In the genomic region with DNA sequence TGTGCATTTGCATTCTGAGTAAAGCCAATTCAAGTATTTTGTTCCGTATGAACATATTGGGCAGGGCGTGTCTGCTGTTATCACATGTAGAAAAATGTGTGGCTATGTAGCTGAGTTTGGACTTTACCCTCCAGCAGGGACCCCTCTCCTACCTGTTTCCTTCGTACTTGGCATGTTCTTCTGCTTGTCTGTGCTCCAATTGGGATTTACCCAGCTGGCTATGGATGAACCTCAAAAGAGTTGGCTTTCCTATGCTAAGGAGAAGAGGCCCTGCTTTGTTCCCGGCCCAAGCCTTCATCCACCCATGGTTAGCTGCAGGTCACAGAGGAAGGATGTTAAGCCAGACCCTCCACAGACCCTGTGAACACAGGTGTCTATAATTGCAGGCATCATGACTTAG, we compare ENCODE assay signal across 29 mouse cellular contexts. TPM values are rescaled to one million over a fixed set of nuclear protein-coding genes. Genes with fewer than 3 reads are reported as not detected.
A peak's percentile ranks its signal among the peaks of the same experiment; 100 is the strongest.
DNase-seq lines count a peak whose midpoint lies in the region; ATAC-seq and TF ChIP-seq lines count a peak whose summit lies in the region.
"Had no signal": no experiment of that assay in that cellular context is flagged by ENCODE, and none has a peak within 500 bp of the region (broad histone marks: within the 10 kb centered on the region; RNA-seq: fewer than 3 reads in every experiment).

No protein-coding gene starts in this region.

- no peak overlapping the region for H3K4me3 ChIP-seq in layer of hippocampus, adult 2 months
- H3K4me3 ChIP-seq in stomach, embryonic 16.5 days (replicated peaks; ENCODE audit: low read length): no peak overlapping the region
- no peak overlapping the region for H3K4me3 ChIP-seq in stomach, postnatal 0 days (ENCODE audit: low read depth, low read length)
- H3K4me3 ChIP-seq: embryonic facial prominence, embryonic 12.5 days; erythroblast, embryonic 14.5 days; forebrain, embryonic 12.5 days; forebrain, embryonic 15.5 days; heart, embryonic 10.5 days; heart, embryonic 13.5 days had no signal

- no peak overlapping the region for H3K4me2 ChIP-seq in stomach, embryonic 16.5 days (ENCODE audit: low read depth, low read length)
- no peak overlapping the region for H3K4me2 ChIP-seq in stomach, postnatal 0 days (replicated peaks; ENCODE audit: low read depth)
- H3K4me2 ChIP-seq: embryonic facial prominence, embryonic 12.5 days; forebrain, embryonic 12.5 days; forebrain, embryonic 15.5 days; heart, embryonic 13.5 days; hindbrain, embryonic 14.5 days had no signal

- peak overlapping the region; percentile 93 for H3K27ac ChIP-seq in layer of hippocampus, adult 2 months
- H3K27ac ChIP-seq in stomach, embryonic 16.5 days (ENCODE audit: low read length): peak overlapping the region; percentile 43
- H3K27ac ChIP-seq in stomach, postnatal 0 days (replicated peaks): no peak overlapping the region
- H3K27ac ChIP-seq: embryonic facial prominence, embryonic 12.5 days; forebrain, embryonic 12.5 days; forebrain, embryonic 15.5 days; heart, embryonic 10.5 days; heart, embryonic 13.5 days; hindbrain, embryonic 14.5 days had no signal

- H3K27me3 ChIP-seq in stomach, embryonic 16.5 days (ENCODE audit: control insufficient read depth, insufficient read depth, low read length): no peaks in the 10 kb centered on the region
- H3K27me3 ChIP-seq in stomach, postnatal 0 days (ENCODE audit: control insufficient read depth, insufficient read depth, low read length): no peaks in the 10 kb centered on the region
- H3K27me3 ChIP-seq: CH12.LX; embryonic facial prominence, embryonic 12.5 days; forebrain, embryonic 12.5 days; forebrain, embryonic 15.5 days; heart, embryonic 13.5 days; Patski had no signal

- no peaks in the 10 kb centered on the region for H3K9me3 ChIP-seq in stomach, embryonic 16.5 days (replicated peaks; ENCODE audit: control insufficient read depth, low read length)
- H3K9me3 ChIP-seq in stomach, postnatal 0 days (ENCODE audit: control insufficient read depth, low read length): no peaks in the 10 kb centered on the region
- H3K9me3 ChIP-seq: embryonic facial prominence, embryonic 12.5 days; forebrain, embryonic 12.5 days; forebrain, embryonic 15.5 days; G1E; heart, embryonic 10.5 days; heart, embryonic 13.5 days had no signal

- H3K36me3 ChIP-seq in stomach, embryonic 16.5 days (ENCODE audit: control insufficient read depth, insufficient read depth, low read length): no peaks in the 10 kb centered on the region
- H3K36me3 ChIP-seq in stomach, postnatal 0 days (ENCODE audit: control insufficient read depth, insufficient read depth, low read length): no peaks in the 10 kb centered on the region
- H3K36me3 ChIP-seq: embryonic facial prominence, embryonic 12.5 days; forebrain, embryonic 15.5 days; G1E; heart, embryonic 10.5 days; heart, embryonic 13.5 days had no signal

- no peak for ATAC-seq in stomach, embryonic 16.5 days (ENCODE audit: insufficient read depth, low FRiP score)
- no peak for ATAC-seq in stomach, postnatal 0 days (ENCODE audit: low FRiP score, low TSS enrichment)
- ATAC-seq: forebrain, embryonic 15.5 days; hindbrain, postnatal 0 days; inflammation-experienced regulatory T-cells, adult 6 months; Patski had no signal

- H3K4me1 ChIP-seq in stomach, embryonic 16.5 days (ENCODE audit: control insufficient read depth, insufficient read depth, low read length): no peaks in the 10 kb centered on the region
- H3K4me1 ChIP-seq in stomach, postnatal 0 days (replicated peaks; ENCODE audit: control insufficient read depth, insufficient read depth): no peaks in the 10 kb centered on the region
- H3K4me1 ChIP-seq: embryonic facial prominence, embryonic 12.5 days; forebrain, embryonic 12.5 days; heart, embryonic 10.5 days had no signal

- TF ChIP-seq EP300 in stomach, postnatal 0 days (optimal IDR thresholded peaks at IDR 0.05): no peak

- WGBS in stomach, embryonic 16.5 days: 70% methylated on average over 4 of the region's 4 CpGs
- 59% methylated on average over 4 of the region's 4 CpGs for WGBS in stomach, postnatal 0 days

- H3K9ac ChIP-seq in stomach, embryonic 16.5 days (ENCODE audit: low read length): no peak overlapping the region
- H3K9ac ChIP-seq in stomach, postnatal 0 days (ENCODE audit: low read length): no peak overlapping the region
- H3K9ac ChIP-seq: embryonic facial prominence, embryonic 12.5 days; forebrain, embryonic 12.5 days; forebrain, embryonic 15.5 days; heart, embryonic 13.5 days; hindbrain, embryonic 14.5 days had no signal

- no peak for TF ChIP-seq CTCF in layer of hippocampus, adult 2 months (conservative IDR thresholded peaks at IDR 0.05)
- no peak for TF ChIP-seq CTCF in stomach, postnatal 0 days (IDR thresholded peaks at IDR 0.05; ENCODE audit: low read depth)

- peak; percentile 60 to 71 for DNase-seq in cerebellum, postnatal 14 days
- DNase-seq in cerebellum, postnatal 36 days: no peak
- DNase-seq in heart, adult 11 months: peak; percentile 44
- no peak for DNase-seq in heart, adult 9 months (ENCODE audit: low spot score in 2 of 2)
- DNase-seq in layer of hippocampus, adult 2 months (ENCODE audit: low spot score in 2 of 2): no peak
- DNase-seq in layer of hippocampus, postnatal 36 days: no peak
- no peak for DNase-seq in stomach, postnatal 0 days (ENCODE audit: low spot score)
- DNase-seq: adrenal gland, postnatal 14 days; B cell, adult 2 months; cerebellum, adult 11-12 months; cerebellum, adult 9-10 months; gastrocnemius, postnatal 10 days; heart, adult 18-20 months; heart, postnatal 14 days; heart, postnatal 4 days; kidney, adult 2 months had no signal

RNA-seq across cellular contexts. Expression of a gene that starts 44.8 kb away (rescaled TPM):
- 1,000 to 10,000 TPM; 2,581 to 2,789 TPM for total RNA-seq in layer of hippocampus, adult 2 months (2021)
- 1,000 to 10,000 TPM; 2,857 to 3,040 TPM for total RNA-seq in layer of hippocampus, postnatal 36 days (2021)
- 122 and 151 TPM in 2 replicates for polyA plus RNA-seq in stomach, embryonic 16.5 days (2015; fragmentation: Nextera tagmentation; extraction: Ambion mirVana)
- 133 and 175 TPM in 2 replicates for polyA plus RNA-seq in stomach, postnatal 0 days (2015; fragmentation: Nextera tagmentation; extraction: Ambion mirVana)
- polyA plus RNA-seq: erythroblast, embryonic 14.5 days; G1E had no signal

Comparison
In these comparisons a context has a peak if more than half of its experiments do, and no peak if none do; other contexts are left out.
1. DNase-seq: peak in cerebellum, postnatal 14 days (2 of 2) and heart, adult 11 months (single experiment); none in cerebellum, postnatal 36 days (0 of 2), heart, adult 9 months (0 of 2), layer of hippocampus, adult 2 months (0 of 2), layer of hippocampus, postnatal 36 days (0 of 2) and stomach, postnatal 0 days (single experiment).